Mouse (Mus musculus) small intestine, adult 2 months (tissue): Measurements from ENCODE around the gene Zfp710.

ENCODE experiments used
- CTCF ChIP-seq: fragments of 200-500 bp; IDR thresholded peaks from 2 replicates; pipeline ENCODE4 v1.5.1; 2012; ENCODE audit warnings: low read depth, mild to moderate bottlenecking, control low read depth, inconsistent platforms, low read length, moderate library complexity, mixed read lengths; ENCODE audit not compliant: insufficient replicate concordance, insufficient read length; ENCODE audit errors: extremely low read depth
- POLR2A ChIP-seq: fragments of 200-500 bp; IDR thresholded peaks from 2 replicates; pipeline ENCODE4 v1.6.1; 2012; ENCODE audit warnings: low read depth, mild to moderate bottlenecking, control low read depth, inconsistent platforms, low read length, moderate library complexity

GRCm38 (mm10) chr7:80047041-80047440 is 22.4 kb downstream of the Zfp710 start:
- TF ChIP-seq CTCF = no peak
- TF ChIP-seq POLR2A = no peak
